Mouse (Mus musculus): ENCODE measurements around the gene Ints5. TPM values are rescaled to one million over a fixed set of nuclear protein-coding genes. Genes with fewer than 3 reads are reported as not detected.
"Not testable (repeated sequence)": the region's sequence is repeated elsewhere in the genome, so short reads cannot be mapped to it uniquely, and the experiment has no call there.

Ints5 gene
- polyA plus RNA-seq, 1 experiment from 2014 or later, result 25.0 TPM

DNA sequence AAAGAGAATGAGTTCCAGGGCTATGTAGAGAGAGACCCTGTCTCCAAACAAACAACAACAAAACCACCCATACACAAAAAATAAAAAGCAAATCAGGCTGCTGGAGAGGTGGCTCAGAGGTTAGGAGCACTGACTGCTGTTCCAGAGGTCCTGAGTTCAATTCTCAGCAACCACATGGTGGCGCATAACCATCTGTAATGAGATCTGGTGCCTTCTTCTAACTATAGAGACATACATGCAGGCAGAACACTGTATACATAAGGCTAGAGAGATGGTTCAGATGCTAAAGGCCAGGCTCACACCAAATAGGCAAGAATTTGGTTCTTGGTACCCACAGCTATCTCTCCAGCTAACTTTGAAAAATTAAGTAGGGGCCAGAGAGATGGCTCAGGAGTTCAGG lies 33.8 kb upstream of the Ints5 start:
- Histone ChIP-seq H3K4me3 (ENCODE audit: low read depth, low read length) (no peak overlapping the region), H3K27me3 (replicated peaks; ENCODE audit: control insufficient read depth, insufficient read depth, low read length) (no peaks in the 10 kb centered on the region), H3K4me2 (ENCODE audit: low read length) (no peak overlapping the region), H3K9ac (ENCODE audit: low read length) (no peak overlapping the region), H3K9me3 (replicated peaks; ENCODE audit: control insufficient read depth, low read length) (no peaks in the 10 kb centered on the region), H3K27ac (ENCODE audit: low read depth, low read length) (no peak overlapping the region), H3K4me1 (ENCODE audit: control insufficient read depth, insufficient read depth, low read length) (no peaks in the 10 kb centered on the region), H3K36me3 (ENCODE audit: control insufficient read depth, insufficient read depth, low read length) (no peaks in the 10 kb centered on the region)
- 8% methylated on average over 1 of the region's 1 CpGs for WGBS
- peak; percentile 45 for DNase-seq (ENCODE audit: low spot score)
- no peak for ATAC-seq

DNA sequence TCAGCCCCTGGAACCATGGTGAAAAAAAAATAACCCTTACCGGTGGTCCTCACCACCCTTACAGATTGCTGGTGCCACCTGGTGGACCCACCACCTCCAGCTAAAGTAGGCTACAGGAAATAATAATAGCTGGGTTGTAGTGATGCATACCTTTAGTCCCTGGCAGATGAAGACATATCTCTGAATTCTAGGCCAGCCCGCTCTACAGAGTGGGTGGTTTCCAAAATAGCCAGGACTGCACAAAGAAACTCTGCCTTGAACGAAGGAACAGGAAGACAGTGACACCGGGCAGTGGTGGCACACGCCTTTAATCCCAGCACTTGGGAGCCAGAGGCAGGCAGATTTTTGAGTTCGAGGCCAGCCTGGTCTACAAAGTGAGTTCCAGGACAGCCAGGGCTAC lies 28.5 kb upstream of the Ints5 start:
- Histone ChIP-seq H3K4me1 (ENCODE audit: control insufficient read depth, insufficient read depth, low read length) (no peaks in the 10 kb centered on the region), H3K27me3 (replicated peaks; ENCODE audit: control insufficient read depth, insufficient read depth, low read length) (no peaks in the 10 kb centered on the region), H3K9me3 (replicated peaks; ENCODE audit: control insufficient read depth, low read length) (no peaks in the 10 kb centered on the region), H3K36me3 (ENCODE audit: control insufficient read depth, insufficient read depth, low read length) (no peaks in the 10 kb centered on the region), H3K4me3 (ENCODE audit: low read depth, low read length) (no peak overlapping the region), H3K27ac (ENCODE audit: low read depth, low read length) (no peak overlapping the region), H3K9ac (ENCODE audit: low read length) (no peak overlapping the region), H3K4me2 (ENCODE audit: low read length) (no peak overlapping the region)
- DNase-seq (ENCODE audit: low spot score) (no peak), ATAC-seq (no peak)
- WGBS, result 86% methylated on average over 6 of the region's 6 CpGs

DNA sequence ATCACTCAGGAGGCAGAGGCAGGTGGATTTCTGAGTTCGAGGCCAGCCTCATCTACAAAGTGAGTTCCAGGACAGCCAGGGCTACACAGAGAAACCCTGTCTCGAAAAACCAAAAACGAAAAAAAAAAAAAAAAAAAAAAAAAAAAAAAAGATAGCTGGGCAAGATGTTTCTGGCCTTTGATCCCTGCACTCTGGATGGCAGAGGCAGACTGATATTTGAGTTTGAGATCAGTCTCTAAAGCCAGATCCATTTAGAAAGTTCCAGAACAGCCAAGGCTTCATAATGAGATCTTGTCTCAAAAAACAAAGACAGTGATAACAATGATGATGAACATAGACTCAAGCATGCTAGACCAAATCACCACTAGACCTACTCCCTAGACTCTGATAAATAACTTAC lies 22.4 kb upstream of the Ints5 start:
- H3K36me3 ChIP-seq (ENCODE audit: control insufficient read depth, insufficient read depth, low read length), result peaks cover 21% of the 10 kb centered on the region
- not testable (repeated sequence) for H3K9ac ChIP-seq (ENCODE audit: low read length); H3K27ac ChIP-seq (ENCODE audit: low read depth, low read length); H3K9me3 ChIP-seq (replicated peaks; ENCODE audit: control insufficient read depth, low read length); H3K4me2 ChIP-seq (ENCODE audit: low read length); H3K4me3 ChIP-seq (ENCODE audit: low read depth, low read length); H3K27me3 ChIP-seq (replicated peaks; ENCODE audit: control insufficient read depth, insufficient read depth, low read length); ATAC-seq; DNase-seq (ENCODE audit: low spot score); H3K4me1 ChIP-seq (ENCODE audit: control insufficient read depth, insufficient read depth, low read length)
- 80% methylated on average over 3 of the region's 3 CpGs for WGBS

DNA sequence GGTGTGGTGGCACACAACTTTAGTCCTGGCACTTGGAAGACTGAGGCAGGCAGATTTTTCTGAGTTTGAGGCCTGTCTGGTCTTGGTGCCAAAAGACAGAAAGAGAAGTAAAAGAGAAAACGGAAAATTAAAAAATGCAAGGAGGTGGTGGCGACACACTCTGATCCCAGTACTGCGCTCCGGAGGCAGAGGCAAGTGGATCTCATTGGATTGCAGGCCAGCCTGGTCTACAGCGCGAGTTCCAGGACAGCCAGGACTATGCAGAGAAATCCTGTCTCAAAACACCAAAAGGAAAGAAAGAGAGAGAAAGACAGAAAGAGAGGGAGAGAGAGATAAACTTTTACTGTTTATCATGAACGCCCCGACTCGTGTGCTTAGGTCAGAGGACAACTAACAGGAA lies 22.0 kb upstream of the Ints5 start:
- Histone ChIP-seq H3K9me3 (replicated peaks; ENCODE audit: control insufficient read depth, low read length) (no peaks in the 10 kb centered on the region), H3K4me1 (ENCODE audit: control insufficient read depth, insufficient read depth, low read length) (peaks cover 7% of the 10 kb centered on the region), H3K4me2 (ENCODE audit: low read length) (peak overlapping the region; percentile 95), H3K9ac (ENCODE audit: low read length) (peak overlapping the region; percentile 95), H3K27me3 (replicated peaks; ENCODE audit: control insufficient read depth, insufficient read depth, low read length) (no peaks in the 10 kb centered on the region), H3K27ac (ENCODE audit: low read depth, low read length) (no peak overlapping the region), H3K36me3 (ENCODE audit: control insufficient read depth, insufficient read depth, low read length) (peaks cover 24% of the 10 kb centered on the region), H3K4me3 (ENCODE audit: low read depth, low read length) (peak overlapping the region; percentile 96)
- DNase-seq (ENCODE audit: low spot score) (no peak), ATAC-seq (0 out of 2 replicates have a peak, but pooled peaks have one; percentile 8)
- 56% methylated on average over 9 of the region's 9 CpGs for WGBS

DNA sequence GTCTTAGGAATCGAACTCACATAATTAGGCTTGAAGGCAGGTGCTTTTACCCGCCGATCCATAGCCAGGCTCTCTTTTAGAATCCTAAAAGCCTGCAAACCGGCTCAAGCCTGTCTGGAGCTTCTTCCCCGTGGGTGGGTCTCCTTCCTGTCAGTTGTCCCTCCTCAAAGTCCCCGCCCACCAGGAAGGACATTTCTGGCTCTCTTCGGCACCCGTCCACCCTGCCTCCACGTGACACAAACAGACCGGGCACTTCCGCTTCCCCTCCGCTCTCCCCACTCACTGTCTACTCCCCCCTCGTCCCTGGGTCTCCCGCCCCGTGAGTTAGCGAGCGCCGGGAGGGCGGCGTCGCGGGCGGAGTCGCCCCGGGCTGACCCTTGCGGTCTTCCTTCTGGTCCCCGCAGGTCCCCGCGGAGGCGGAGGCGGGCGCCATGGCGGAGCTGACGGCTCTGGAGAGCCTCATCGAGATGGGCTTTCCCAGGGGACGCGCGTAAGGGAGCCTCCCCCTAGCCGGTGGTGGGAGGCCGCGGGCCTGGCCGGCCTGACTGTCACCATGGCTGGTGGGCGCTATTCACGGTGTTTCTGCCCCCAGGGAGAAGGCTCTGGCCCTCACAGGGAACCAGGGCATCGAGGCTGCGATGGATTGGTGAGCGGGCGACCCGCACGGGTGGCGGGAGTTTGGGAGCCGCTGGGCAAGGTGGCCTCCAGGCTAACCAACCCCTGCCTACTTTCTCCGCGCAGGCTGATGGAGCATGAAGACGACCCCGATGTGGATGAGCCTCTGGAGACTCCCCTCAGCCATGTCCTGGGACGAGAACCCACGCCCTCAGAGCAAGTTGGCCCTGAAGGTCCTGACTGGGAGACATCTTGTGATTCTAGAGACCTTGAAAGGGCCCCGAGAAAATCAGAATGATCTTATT lies 21.3 kb upstream of the Ints5 start, which contains the start of gene Ubxn1:
TSS of gene Ubxn1 (plus strand) at position 230 of the 920 bp plus-strand sequence.
- peaks cover 31% of the 10 kb centered on the region for H3K36me3 ChIP-seq (ENCODE audit: control insufficient read depth, insufficient read depth, low read length)
- H3K4me1 ChIP-seq (ENCODE audit: control insufficient read depth, insufficient read depth, low read length), result peaks cover 7% of the 10 kb centered on the region
- H3K9ac ChIP-seq (ENCODE audit: low read length), result peak within 1 kb of the TSS; percentile 95
- H3K4me3 ChIP-seq (ENCODE audit: low read depth, low read length), result peak within 1 kb of the TSS; percentile 96
- H3K27me3 ChIP-seq (replicated peaks; ENCODE audit: control insufficient read depth, insufficient read depth, low read length), result no peaks in the 10 kb centered on the region
- H3K4me2 ChIP-seq (ENCODE audit: low read length), result peak within 1 kb of the TSS; percentile 95
- WGBS, result 2% methylated on average over 59 of the region's 59 CpGs
- H3K27ac ChIP-seq (ENCODE audit: low read depth, low read length), result peak within 1 kb of the TSS; percentile 48; the same call in 1 of the 2 replicates
- DNase-seq (ENCODE audit: low spot score), result peak; percentile 97
- H3K9me3 ChIP-seq (replicated peaks; ENCODE audit: control insufficient read depth, low read length), result no peaks in the 10 kb centered on the region
- peak; percentile 98 for ATAC-seq

DNA sequence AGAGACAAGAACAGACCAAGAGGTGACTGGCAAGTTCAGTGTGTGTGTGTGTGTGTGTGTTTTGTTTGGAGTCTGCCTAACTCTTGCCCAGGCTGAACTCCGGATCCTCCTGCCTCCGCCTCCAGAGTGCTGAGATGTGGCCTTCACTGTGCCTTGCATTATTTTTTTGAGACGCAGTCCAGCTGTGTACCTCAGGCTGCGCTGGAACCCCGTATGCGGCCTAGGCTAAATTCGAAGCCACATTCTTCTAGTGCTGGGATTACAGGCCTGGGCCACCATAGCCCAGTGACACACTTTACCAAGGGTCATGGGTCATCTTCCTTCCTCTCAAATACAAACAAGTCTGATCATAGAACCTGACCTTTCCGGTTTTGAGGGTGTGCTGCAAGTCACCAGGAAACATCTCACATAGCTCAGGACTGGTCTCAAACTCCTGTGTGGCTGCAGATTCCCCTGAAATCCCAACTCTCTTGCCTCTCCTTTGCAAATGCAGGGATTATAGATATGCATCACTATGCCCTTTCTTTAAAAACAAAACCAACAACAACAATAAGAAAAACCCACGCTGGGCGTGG lies 20.5 kb upstream of the Ints5 start:
- no peaks in the 10 kb centered on the region for H3K27me3 ChIP-seq (replicated peaks; ENCODE audit: control insufficient read depth, insufficient read depth, low read length)
- H3K27ac ChIP-seq (ENCODE audit: low read depth, low read length), result no peak overlapping the region
- no peaks in the 10 kb centered on the region for H3K9me3 ChIP-seq (replicated peaks; ENCODE audit: control insufficient read depth, low read length)
- H3K4me2 ChIP-seq (ENCODE audit: low read length), result peak overlapping the region; percentile 95
- H3K9ac ChIP-seq (ENCODE audit: low read length), result peak overlapping the region; percentile 95
- H3K4me1 ChIP-seq (ENCODE audit: control insufficient read depth, insufficient read depth, low read length), result peaks cover 7% of the 10 kb centered on the region
- 82% methylated on average over 10 of the region's 10 CpGs for WGBS
- ATAC-seq, result no peak
- peak overlapping the region; percentile 96 for H3K4me3 ChIP-seq (ENCODE audit: low read depth, low read length)
- DNase-seq (ENCODE audit: low spot score), result no peak
- peaks cover 38% of the 10 kb centered on the region for H3K36me3 ChIP-seq (ENCODE audit: control insufficient read depth, insufficient read depth, low read length)

DNA sequence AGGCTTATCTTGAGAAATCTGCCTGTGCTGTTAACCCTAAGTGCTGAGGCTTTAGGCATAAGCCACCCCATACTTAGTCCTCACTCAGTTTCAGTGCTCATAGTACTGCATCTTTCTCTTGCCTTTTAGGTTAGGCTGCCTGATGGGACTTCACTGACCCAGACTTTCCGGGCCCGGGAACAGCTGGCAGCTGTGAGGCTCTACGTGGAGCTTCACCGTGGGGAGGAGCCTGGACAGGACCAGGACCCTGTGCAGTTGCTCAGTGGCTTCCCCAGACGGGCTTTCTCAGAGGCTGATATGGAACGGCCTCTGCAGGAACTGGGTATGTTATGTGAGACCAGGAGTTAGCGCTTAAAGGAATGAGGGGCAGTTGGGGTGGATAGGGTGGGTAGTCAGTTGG lies 17.8 kb upstream of the Ints5 start:
- Histone ChIP-seq H3K4me3 (ENCODE audit: low read depth, low read length) (no peak overlapping the region), H3K36me3 (ENCODE audit: control insufficient read depth, insufficient read depth, low read length) (peaks cover 48% of the 10 kb centered on the region), H3K9me3 (replicated peaks; ENCODE audit: control insufficient read depth, low read length) (no peaks in the 10 kb centered on the region), H3K4me2 (ENCODE audit: low read length) (no peak overlapping the region), H3K4me1 (ENCODE audit: control insufficient read depth, insufficient read depth, low read length) (peaks cover 7% of the 10 kb centered on the region), H3K27me3 (replicated peaks; ENCODE audit: control insufficient read depth, insufficient read depth, low read length) (no peaks in the 10 kb centered on the region), H3K27ac (ENCODE audit: low read depth, low read length) (no peak overlapping the region), H3K9ac (ENCODE audit: low read length) (no peak overlapping the region)
- no peak for DNase-seq (ENCODE audit: low spot score)
- no peak for ATAC-seq
- 94% methylated on average over 7 of the region's 7 CpGs for WGBS

DNA sequence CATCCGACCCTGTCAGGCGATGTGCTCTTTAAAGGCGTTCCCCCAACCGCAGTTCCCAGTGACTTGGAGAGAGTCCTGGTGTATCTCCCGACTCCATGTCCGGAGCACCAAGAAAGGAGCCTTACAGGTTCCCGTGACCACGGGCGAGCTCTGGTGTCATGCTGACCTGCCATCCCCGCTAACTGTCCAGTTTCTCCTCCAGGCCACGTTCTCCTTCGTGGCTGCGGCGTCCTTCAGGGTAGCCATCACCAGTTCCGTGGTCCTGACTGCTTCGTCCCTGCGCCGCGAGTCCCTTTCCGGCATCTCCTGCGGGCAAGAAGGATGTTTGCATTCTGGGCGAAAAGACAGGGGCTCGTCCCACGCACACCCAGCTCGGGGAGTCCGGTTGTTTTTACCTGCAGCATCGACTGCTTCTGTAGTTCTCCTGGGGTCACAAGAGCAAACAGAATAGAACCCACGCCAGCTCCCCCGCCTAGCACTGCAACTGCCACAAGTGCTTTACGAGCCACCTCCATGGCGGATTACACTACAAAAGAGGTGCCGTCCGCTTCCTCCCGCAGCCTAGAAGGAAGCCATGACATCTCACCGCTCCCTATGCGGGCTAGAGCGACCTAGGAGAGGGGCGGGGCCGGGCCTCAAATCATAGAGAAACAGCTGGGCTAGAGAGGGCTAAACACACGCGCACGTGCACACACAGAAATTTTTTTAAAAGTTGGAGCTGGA lies 12.3 kb upstream of the Ints5 start, which contains the start of gene Uqcc3:
TSS of gene Uqcc3 (minus strand) at position 613 of the 723 bp plus-strand sequence.
- peak within 1 kb of the TSS; percentile 94 for H3K4me2 ChIP-seq (ENCODE audit: low read length)

More for the DNA sequence above, 12.3 kb upstream of the Ints5 start, which contains the start of gene Uqcc3:
- ATAC-seq, result peak; percentile 98
- Histone ChIP-seq H3K27ac (ENCODE audit: low read depth, low read length) (peak within 1 kb of the TSS; percentile 61), H3K36me3 (ENCODE audit: control insufficient read depth, insufficient read depth, low read length) (peaks cover 25% of the 10 kb centered on the region), H3K27me3 (replicated peaks; ENCODE audit: control insufficient read depth, insufficient read depth, low read length) (no peaks in the 10 kb centered on the region), H3K9ac (ENCODE audit: low read length) (peak within 1 kb of the TSS; percentile 83), H3K9me3 (replicated peaks; ENCODE audit: control insufficient read depth, low read length) (no peaks in the 10 kb centered on the region), H3K4me1 (ENCODE audit: control insufficient read depth, insufficient read depth, low read length) (0 out of 2 replicates have a peak, but pooled peaks cover 3% of the 10 kb centered on the region), H3K4me3 (ENCODE audit: low read depth, low read length) (peak within 1 kb of the TSS; percentile 67)
- peak; percentile 92 for DNase-seq (ENCODE audit: low spot score)
- under 1% methylated on average over 42 of the region's 42 CpGs for WGBS
